Mouse (Mus musculus) C2C12 (cell line): ENCODE measurements around the gene Trp53tg5.

Source experiments
- CTCF ChIP-seq: IDR thresholded peaks from one replicate; pipeline ENCODE4 v1.5.1; 2011; ENCODE audit not compliant: control insufficient read depth, insufficient read depth, insufficient read length
- FOSL1 ChIP-seq: IDR thresholded peaks from one replicate; pipeline ENCODE4 v1.8.0; 2011; ENCODE audit warnings: mild to moderate bottlenecking, low read length; ENCODE audit not compliant: poor library complexity, insufficient read depth, severe bottlenecking
- MAX ChIP-seq: IDR thresholded peaks from one replicate; pipeline ENCODE4 v1.6.1; 2011; ENCODE audit warnings: mild to moderate bottlenecking, control low read depth
- MYOD1 ChIP-seq: IDR thresholded peaks from one replicate; pipeline ENCODE4 v1.6.1; 2011; ENCODE audit warnings: low read depth; ENCODE audit not compliant: control insufficient read depth, insufficient read length
- MYOG ChIP-seq: IDR thresholded peaks from one replicate; pipeline ENCODE4 v1.6.1; 2011; ENCODE audit not compliant: control insufficient read depth, insufficient read length; ENCODE audit errors: extremely low read depth
- USF1 ChIP-seq: IDR thresholded peaks from one replicate; pipeline ENCODE4 v1.6.1; 2011; ENCODE audit warnings: low read depth, mild to moderate bottlenecking, control low read depth, moderate library complexity

GRCm38 (mm10) chr2:164452000-164452676, 21.4 kb downstream of the Trp53tg5 start:
- TF ChIP-seq CTCF (no peak), MYOG (no peak), USF1 (no peak), FOSL1 (no peak), MAX (no peak), MYOD1 (peak; percentile 31)
